Mouse (Mus musculus) stomach, postnatal 0 days (tissue): ENCODE data around the gene Adra1b. TPM values are rescaled to one million over a fixed set of nuclear protein-coding genes. Genes with fewer than 3 reads are reported as not detected.

ENCODE experiments used
- ATAC-seq: fragments of 200-750 bp; cut with Nextera tagmentation; 2 replicates; pipeline ENCODE4 v1.8.0; 2017; ENCODE audit not compliant: low FRiP score, low TSS enrichment
- DNase-seq: peaks from one replicate; pipeline ENCODE4 v3.0.0-alpha.2; 2016; ENCODE audit warnings: low spot score
- H3K27ac ChIP-seq: fragments of 300-500 bp; sonication (generic); replicated peaks from 2 replicates; pipeline ENCODE4 v1.5.1; 2014; ENCODE audit warnings: mild to moderate bottlenecking, control low read depth
- H3K27me3 ChIP-seq: fragments of 300-500 bp; sonication (generic); 2 replicates; pipeline ENCODE4 v1.6.1; 2014; ENCODE audit warnings: low read length; ENCODE audit not compliant: control insufficient read depth, insufficient read depth
- H3K36me3 ChIP-seq: fragments of 300-500 bp; sonication (generic); 2 replicates; pipeline ENCODE4 v1.6.1; 2014; ENCODE audit warnings: low read length, mixed read lengths; ENCODE audit not compliant: control insufficient read depth, insufficient read depth
- H3K4me1 ChIP-seq: fragments of 300-500 bp; sonication (generic); replicated peaks from 2 replicates; pipeline ENCODE4 v1.6.1; 2014; ENCODE audit warnings: antibody characterized with exemption; ENCODE audit not compliant: control insufficient read depth, insufficient read depth
- H3K4me2 ChIP-seq: fragments of 300-500 bp; sonication (generic); replicated peaks from 2 replicates; pipeline ENCODE4 v1.6.1; 2014; ENCODE audit warnings: low read depth, mild to moderate bottlenecking, control low read depth, moderate library complexity
- H3K4me3 ChIP-seq: fragments of 300-500 bp; sonication (generic); 2 replicates; pipeline ENCODE4 v1.5.1; 2014; ENCODE audit warnings: low read depth, low read length, control low read depth
- H3K9ac ChIP-seq: fragments of 300-500 bp; sonication (generic); 2 replicates; pipeline ENCODE4 v1.6.1; 2014; ENCODE audit warnings: mild to moderate bottlenecking, low read length, control low read depth, mixed read lengths
- H3K9me3 ChIP-seq: fragments of 300-500 bp; sonication (generic); 2 replicates; pipeline ENCODE4 v1.6.1; 2016; ENCODE audit warnings: low read length; ENCODE audit not compliant: control insufficient read depth
- CTCF ChIP-seq: IDR thresholded peaks from 2 replicates; pipeline ENCODE4 v1.5.1; 2016; ENCODE audit warnings: antibody characterized with exemption, low read depth, mild to moderate bottlenecking, moderate library complexity
- EP300 ChIP-seq: optimal IDR thresholded peaks from 2 replicates; pipeline ENCODE3; 2016; ENCODE audit warnings: antibody characterized with exemption
- WGBS: fragments of 180-500 bp; shearing (Covaris S2); extraction: QIAGEN DNeasy Blood & Tissue Kit; methylation state at CpG from one replicate; pipeline ENCODE4 v1.1.7; 2014; 5-methylcytosine and 5-hydroxymethylcytosine counted together
- polyA plus RNA-seq: library from polyadenylated mRNA; unstranded; fragments of >200 nt; fragmentation: Nextera tagmentation; extraction: Ambion mirVana; gene quantifications from 2 replicates; pipeline ENCODE4 v1.2.1, GENCODE M21; 2015

Adra1b gene
- polyA plus RNA-seq = 0.10 TPM in 2 replicates

DNA sequence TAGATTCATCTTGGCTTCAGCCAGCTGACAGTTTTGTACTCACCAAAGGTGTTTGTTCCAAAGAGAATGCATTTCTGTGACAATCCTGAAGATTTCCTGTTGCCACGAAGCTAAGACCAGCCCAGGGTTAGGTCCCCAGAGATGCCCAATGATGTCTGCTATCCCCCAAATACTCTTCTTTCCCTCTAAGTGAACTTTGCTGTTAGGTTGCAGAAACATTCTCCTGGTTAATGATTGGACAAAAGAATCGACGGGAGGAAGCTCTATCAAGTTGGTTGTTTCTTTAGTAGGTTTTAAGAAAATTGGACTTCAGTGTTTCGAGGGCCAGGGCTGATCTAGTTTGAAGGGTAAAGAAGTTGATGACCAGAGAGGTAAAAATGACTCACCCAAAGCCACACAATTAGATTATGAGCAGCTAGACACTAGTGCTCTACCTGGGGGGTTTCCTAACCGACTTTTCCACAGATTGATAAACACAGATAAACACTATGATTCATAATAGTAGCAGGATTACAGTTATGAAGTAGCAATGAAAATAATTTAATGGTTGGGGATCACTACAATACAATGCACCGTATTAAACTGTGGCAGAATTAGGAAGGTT, at the start of gene Adra1b:
TSS of gene Adra1b (minus strand) at position 160 of the 604 bp plus-strand sequence.
- Histone ChIP-seq H3K4me1 (no peaks in the 10 kb centered on the region), H3K36me3 (no peaks in the 10 kb centered on the region), H3K9ac (no peak within 1 kb of the TSS), H3K4me2 (no peak within 1 kb of the TSS), H3K27me3 (no peaks in the 10 kb centered on the region), H3K4me3 (no peak within 1 kb of the TSS), H3K27ac (no peak within 1 kb of the TSS), H3K9me3 (no peaks in the 10 kb centered on the region)
- no peak for TF ChIP-seq CTCF
- TF ChIP-seq EP300 = no peak
- no peak for DNase-seq
- no peak for ATAC-seq
- 61% methylated on average over 6 of the region's 6 CpGs for WGBS

DNA sequence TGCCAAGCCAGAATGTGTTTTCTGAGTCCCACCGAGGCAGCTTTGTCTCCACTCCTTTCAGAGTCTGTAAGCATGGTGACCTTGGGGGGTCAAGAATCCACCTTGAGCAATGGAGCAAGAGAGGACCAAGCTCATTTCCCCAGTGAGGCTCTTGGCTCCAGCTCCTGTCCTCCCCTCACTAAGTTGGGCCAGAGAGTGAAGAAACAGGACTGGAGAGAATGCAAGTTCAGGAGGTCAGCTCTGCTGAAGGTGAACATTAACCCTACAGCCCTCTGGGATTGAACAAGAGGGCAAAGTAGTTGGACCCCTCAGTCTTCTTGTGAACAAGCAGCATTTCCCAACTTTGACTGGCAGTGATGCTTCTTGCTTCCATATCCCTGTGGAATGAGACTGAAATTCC, 49.3 kb upstream of the Adra1b start:
- H3K4me1 ChIP-seq = no peaks in the 10 kb centered on the region
- no peak for ATAC-seq
- no peak overlapping the region for H3K4me3 ChIP-seq
- TF ChIP-seq EP300 (no peak), CTCF (no peak)
- H3K36me3 ChIP-seq = no peaks in the 10 kb centered on the region
- DNase-seq = no peak
- no peak overlapping the region for H3K9ac ChIP-seq
- no peak overlapping the region for H3K27ac ChIP-seq
- H3K4me2 ChIP-seq = no peak overlapping the region
- 79% methylated on average over 1 of the region's 1 CpGs for WGBS
- H3K9me3 ChIP-seq = no peaks in the 10 kb centered on the region
- no peaks in the 10 kb centered on the region for H3K27me3 ChIP-seq

DNA sequence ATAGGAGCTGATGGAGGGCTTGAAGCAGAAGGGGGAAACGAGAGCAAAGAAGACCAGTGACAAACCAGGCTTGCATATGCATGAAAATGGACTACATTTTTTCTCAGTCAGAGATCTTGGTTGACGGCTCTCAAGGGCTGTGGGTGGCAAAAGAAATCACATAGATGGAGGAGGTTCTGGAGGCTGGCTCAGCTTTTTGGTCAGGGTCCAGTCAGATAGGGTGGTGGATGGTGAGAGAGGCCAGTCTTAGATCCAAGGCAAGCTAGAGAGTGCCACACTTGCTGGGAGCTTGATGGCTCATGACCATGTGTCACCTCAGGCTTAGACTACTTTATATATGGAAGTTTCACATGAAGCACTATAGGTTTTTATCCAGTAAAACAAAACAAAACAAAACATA, 42.8 kb upstream of the Adra1b start:
- H3K4me1 ChIP-seq = no peaks in the 10 kb centered on the region
- H3K36me3 ChIP-seq = no peaks in the 10 kb centered on the region
- no peak overlapping the region for H3K4me3 ChIP-seq
- WGBS = 76% methylated on average over 2 of the region's 2 CpGs
- no peak overlapping the region for H3K27ac ChIP-seq
- no peak for ATAC-seq
- H3K4me2 ChIP-seq = no peak overlapping the region
- no peaks in the 10 kb centered on the region for H3K27me3 ChIP-seq
- DNase-seq = no peak
- TF ChIP-seq CTCF (no peak), EP300 (no peak)
- no peaks in the 10 kb centered on the region for H3K9me3 ChIP-seq
- H3K9ac ChIP-seq = no peak overlapping the region

DNA sequence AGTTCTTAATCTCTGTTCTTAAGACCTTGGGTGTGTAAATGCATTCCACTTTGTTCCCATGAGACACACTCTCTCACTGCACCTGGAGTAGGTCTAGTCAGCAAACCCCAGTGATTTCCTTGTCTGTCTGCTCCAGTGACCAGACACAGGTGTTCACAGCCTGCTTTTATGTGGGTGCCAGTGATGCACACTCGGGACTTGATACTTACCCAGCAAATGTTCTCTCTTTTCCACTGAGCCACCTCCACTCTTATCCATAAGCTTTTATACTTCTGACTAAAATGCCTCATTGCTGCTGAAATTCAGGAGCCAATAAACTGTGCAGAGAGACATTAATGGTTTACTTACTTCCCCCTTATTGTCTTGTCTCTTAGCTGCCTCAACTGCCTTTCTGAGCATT, 42.2 kb upstream of the Adra1b start:
- Histone ChIP-seq H3K27ac (no peak overlapping the region), H3K4me1 (no peaks in the 10 kb centered on the region), H3K4me2 (no peak overlapping the region), H3K9me3 (no peaks in the 10 kb centered on the region), H3K27me3 (no peaks in the 10 kb centered on the region), H3K9ac (no peak overlapping the region), H3K4me3 (no peak overlapping the region), H3K36me3 (no peaks in the 10 kb centered on the region)
- WGBS = 79% methylated on average over 1 of the region's 1 CpGs
- no peak for DNase-seq
- TF ChIP-seq CTCF (no peak), EP300 (no peak)
- no peak for ATAC-seq

DNA sequence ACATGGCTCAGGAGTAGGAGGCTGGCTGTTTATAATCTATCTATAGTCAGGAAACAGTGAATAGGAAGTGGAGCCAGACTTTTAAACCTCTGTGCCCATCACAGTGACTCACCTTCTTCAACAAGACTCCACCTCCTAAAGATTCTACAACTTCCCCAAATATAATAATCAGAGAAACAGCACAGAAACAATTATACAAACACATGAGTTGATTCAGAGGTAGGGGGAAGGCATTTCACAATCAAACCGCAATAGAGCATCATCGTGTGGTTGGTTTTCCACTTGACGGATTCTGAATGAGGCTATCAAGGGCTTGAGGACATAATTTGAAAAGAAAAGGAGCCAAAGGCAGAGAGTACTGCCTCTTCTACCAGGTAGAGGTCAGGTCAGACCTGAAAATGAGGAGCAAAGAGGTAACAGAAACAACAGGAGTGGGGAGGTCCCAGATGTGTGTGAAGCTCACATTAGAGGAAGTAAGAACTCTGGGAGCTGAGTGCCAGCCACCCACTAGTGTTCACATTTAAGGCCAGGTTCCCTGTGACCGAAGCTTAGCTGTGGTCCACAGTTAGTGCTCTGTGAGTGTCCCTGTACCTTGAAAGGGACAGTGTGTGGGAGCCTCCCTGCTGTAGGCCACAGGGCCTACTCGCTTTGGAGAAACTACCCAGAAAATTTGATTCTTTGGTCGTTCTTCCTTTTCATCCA, 39.6 kb upstream of the Adra1b start:
- TF ChIP-seq CTCF (no peak), EP300 (no peak)
- 78% methylated on average over 6 of the region's 6 CpGs for WGBS
- Histone ChIP-seq H3K9me3 (no peaks in the 10 kb centered on the region), H3K4me1 (no peaks in the 10 kb centered on the region), H3K27me3 (no peaks in the 10 kb centered on the region), H3K4me3 (no peak overlapping the region), H3K9ac (no peak overlapping the region), H3K4me2 (no peak overlapping the region), H3K27ac (no peak overlapping the region), H3K36me3 (no peaks in the 10 kb centered on the region)
- ATAC-seq (no peak), DNase-seq (no peak)

DNA sequence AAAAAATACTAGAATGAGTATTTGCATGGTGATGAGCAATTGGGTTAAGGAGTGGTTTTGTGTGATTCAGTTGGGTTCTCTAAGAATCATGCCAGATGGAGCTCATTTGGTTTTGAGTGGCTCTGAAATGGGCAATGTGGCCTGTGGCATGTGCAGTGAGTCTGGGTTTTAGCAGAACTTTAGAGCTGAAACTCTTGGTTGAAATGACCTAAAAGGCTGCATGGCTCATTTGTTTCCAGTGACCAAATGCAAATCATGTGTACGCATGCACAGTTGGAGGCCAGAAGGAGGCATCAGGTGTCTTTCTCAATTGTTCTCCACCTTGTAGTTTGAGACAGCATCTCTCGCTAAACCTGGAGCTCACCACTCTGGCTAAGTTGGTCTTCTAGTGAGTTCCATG, 35.0 kb upstream of the Adra1b start:
- H3K9me3 ChIP-seq = no peaks in the 10 kb centered on the region
- ATAC-seq (no peak), DNase-seq (no peak)
- no peaks in the 10 kb centered on the region for H3K27me3 ChIP-seq
- no peak overlapping the region for H3K4me3 ChIP-seq
- no peaks in the 10 kb centered on the region for H3K36me3 ChIP-seq
- no peak for TF ChIP-seq CTCF
- H3K27ac ChIP-seq = no peak overlapping the region
- H3K4me1 ChIP-seq = no peaks in the 10 kb centered on the region
- no peak overlapping the region for H3K4me2 ChIP-seq
- no peak overlapping the region for H3K9ac ChIP-seq
- 97% methylated on average over 2 of the region's 2 CpGs for WGBS
